Mouse (Mus musculus) heart, embryonic 15.5 days (tissue): ENCODE data around the gene Rbfox1. TPM values are rescaled to one million over a fixed set of nuclear protein-coding genes. Genes with fewer than 3 reads are reported as not detected.

Experiments
- ATAC-seq: fragments of 200-750 bp; cut with Nextera tagmentation; replicated peaks from 2 replicates; pipeline ENCODE4 v1.8.0; 2017; ENCODE audit warnings: low read depth, moderate TSS enrichment; ENCODE audit not compliant: insufficient number of reproducible peaks, insufficient read depth, low FRiP score
- H3K27ac ChIP-seq: fragments of 300-500 bp; sonication (generic); 2 replicates; pipeline ENCODE4 v1.5.1; 2015; ENCODE audit warnings: mild to moderate bottlenecking, inconsistent platforms
- H3K27me3 ChIP-seq: fragments of 300-500 bp; sonication (generic); 2 replicates; pipeline ENCODE4 v1.6.1; 2015; ENCODE audit warnings: inconsistent platforms
- H3K36me3 ChIP-seq: fragments of 300-500 bp; sonication (generic); 2 replicates; pipeline ENCODE4 v1.6.1; 2015; ENCODE audit warnings: mild to moderate bottlenecking, inconsistent platforms
- H3K4me1 ChIP-seq: fragments of 300-500 bp; sonication (generic); replicated peaks from 2 replicates; pipeline ENCODE4 v1.6.1; 2015; ENCODE audit warnings: inconsistent platforms
- H3K4me2 ChIP-seq: fragments of 300-500 bp; sonication (generic); 2 replicates; pipeline ENCODE4 v1.6.1; 2015; ENCODE audit warnings: inconsistent platforms, mild to moderate bottlenecking, moderate library complexity
- H3K4me3 ChIP-seq: fragments of 300-500 bp; sonication (generic); 2 replicates; pipeline ENCODE4 v1.5.1; 2015; ENCODE audit warnings: mild to moderate bottlenecking, inconsistent platforms
- H3K9ac ChIP-seq: fragments of 300-500 bp; sonication (generic); 2 replicates; pipeline ENCODE4 v1.6.1; 2015; ENCODE audit warnings: mild to moderate bottlenecking, inconsistent platforms
- H3K9me3 ChIP-seq: fragments of 300-500 bp; sonication (generic); replicated peaks from 2 replicates; pipeline ENCODE4 v1.6.1; 2016; ENCODE audit warnings: inconsistent platforms
- WGBS: fragments of 180-500 bp; shearing (Covaris S2); methylation state at CpG from one replicate; pipeline ENCODE4 v1.1.7; 2015; ENCODE audit warnings: mixed read lengths; 5-methylcytosine and 5-hydroxymethylcytosine counted together
- polyA plus RNA-seq: library from polyadenylated mRNA; unstranded; fragments of >200 nt; fragmentation: Nextera tagmentation; extraction: Ambion mirVana; gene quantifications from 2 replicates; pipeline ENCODE4 v1.2.1, GENCODE M21; 2015

The Rbfox1 gene
- polyA plus RNA-seq, 1 experiment from 2014 or later, result 4.9 TPM

DNA sequence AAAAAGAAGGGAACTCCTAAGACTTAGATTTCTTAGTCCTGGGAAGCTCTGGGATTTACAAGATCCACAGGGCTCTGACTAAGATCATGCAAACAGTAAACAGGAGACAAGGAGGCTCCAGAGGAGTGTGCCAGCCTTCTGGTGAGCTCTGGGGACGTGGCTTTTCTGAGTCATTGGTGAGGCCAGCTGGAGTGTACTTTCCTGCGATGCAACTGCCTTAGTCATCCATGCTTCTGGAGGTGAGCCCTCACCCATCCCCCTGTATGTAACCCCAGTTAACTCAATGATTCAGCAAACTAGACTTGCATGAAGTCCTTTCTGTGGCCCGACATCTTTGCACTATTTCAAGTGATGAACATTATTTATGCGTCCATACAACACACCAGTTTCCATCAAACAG lies 1078.4 kb downstream of the Rbfox1 start:
- H3K9me3 ChIP-seq, result no peaks in the 10 kb centered on the region
- H3K9ac ChIP-seq, result no peak overlapping the region
- ATAC-seq, result no peak
- H3K27me3 ChIP-seq, result no peaks in the 10 kb centered on the region; the same call in 1 of the 2 replicates
- 61% methylated on average over 4 of the region's 4 CpGs for WGBS
- H3K36me3 ChIP-seq, result no peaks in the 10 kb centered on the region
- H3K27ac ChIP-seq, result no peak overlapping the region
- H3K4me2 ChIP-seq, result no peak overlapping the region
- H3K4me3 ChIP-seq, result no peak overlapping the region
- H3K4me1 ChIP-seq, result no peaks in the 10 kb centered on the region

DNA sequence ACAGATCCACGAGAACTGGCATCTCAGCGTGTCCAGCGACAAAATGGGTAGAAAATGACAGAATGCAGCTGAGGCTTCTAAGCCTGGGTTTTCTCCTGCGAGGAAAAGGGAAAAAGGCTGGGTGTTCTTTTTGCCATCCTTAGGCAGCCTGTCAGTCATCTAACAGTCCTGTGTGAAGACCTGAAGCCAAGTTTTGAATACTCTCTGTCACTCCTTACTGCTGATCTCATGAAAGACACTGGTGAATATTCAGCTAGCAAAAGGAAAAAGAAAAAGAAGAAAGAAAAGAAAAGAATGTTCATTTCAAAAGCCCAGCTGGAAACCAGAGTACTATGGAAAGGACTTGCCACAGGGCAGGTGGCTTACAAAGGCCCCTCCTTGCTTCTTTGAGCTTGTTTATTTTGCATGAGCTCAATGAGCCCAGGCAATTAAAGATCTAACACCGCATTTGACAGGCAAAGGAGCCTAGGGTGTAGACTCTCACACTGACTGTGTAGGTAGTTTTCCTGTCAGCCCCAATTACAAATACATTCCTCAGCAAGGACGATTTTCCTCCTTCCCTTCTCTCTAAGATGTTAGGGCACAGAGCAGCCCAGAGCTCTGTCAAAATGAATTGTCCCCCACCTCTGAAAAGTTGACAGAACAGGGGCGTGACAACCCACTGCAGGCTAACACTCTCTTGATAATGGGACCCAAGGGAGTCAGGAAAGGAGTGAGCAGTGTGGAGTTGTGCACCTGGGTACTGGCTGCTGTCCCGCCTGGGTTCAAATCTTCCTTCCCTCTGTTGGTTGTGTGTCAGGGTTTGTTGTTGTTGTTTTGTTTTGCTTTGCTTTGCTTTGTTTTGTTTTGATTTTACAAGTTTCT lies 1079.8 kb downstream of the Rbfox1 start:
- Histone ChIP-seq H3K4me2 (no peak overlapping the region), H3K9me3 (no peaks in the 10 kb centered on the region), H3K9ac (no peak overlapping the region), H3K4me1 (no peaks in the 10 kb centered on the region), H3K4me3 (no peak overlapping the region), H3K27me3 (no peaks in the 10 kb centered on the region; the same call in 1 of the 2 replicates), H3K36me3 (no peaks in the 10 kb centered on the region), H3K27ac (no peak overlapping the region)
- no peak for ATAC-seq
- WGBS, result 16% methylated on average over 8 of the region's 8 CpGs

DNA sequence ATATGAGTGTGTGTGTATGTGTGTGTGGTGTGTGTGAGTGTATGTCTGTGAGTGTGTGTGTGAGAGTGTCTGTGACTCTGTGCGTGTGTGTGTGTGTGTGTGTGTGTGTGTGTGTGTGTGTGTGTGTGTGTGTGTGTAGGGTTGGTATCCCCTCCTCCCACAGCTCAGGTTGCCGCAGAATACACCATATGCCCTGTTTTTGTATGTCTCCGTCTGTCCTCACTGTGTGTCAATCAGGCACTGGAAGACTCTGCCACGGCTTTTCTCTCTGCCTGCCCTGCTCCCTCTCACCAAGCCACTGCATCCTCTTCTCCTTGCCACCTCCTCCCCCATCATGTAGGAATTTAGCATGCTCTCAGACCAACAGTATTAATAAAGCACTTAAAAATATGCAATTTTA lies 1084.8 kb downstream of the Rbfox1 start:
- WGBS, result 75% methylated on average over 4 of the region's 4 CpGs
- Histone ChIP-seq H3K27me3 (no peaks in the 10 kb centered on the region), H3K27ac (no peak overlapping the region), H3K36me3 (no peaks in the 10 kb centered on the region), H3K4me3 (no peak overlapping the region), H3K4me2 (no peak overlapping the region), H3K9ac (no peak overlapping the region), H3K9me3 (no peaks in the 10 kb centered on the region), H3K4me1 (no peaks in the 10 kb centered on the region)
- no peak for ATAC-seq

DNA sequence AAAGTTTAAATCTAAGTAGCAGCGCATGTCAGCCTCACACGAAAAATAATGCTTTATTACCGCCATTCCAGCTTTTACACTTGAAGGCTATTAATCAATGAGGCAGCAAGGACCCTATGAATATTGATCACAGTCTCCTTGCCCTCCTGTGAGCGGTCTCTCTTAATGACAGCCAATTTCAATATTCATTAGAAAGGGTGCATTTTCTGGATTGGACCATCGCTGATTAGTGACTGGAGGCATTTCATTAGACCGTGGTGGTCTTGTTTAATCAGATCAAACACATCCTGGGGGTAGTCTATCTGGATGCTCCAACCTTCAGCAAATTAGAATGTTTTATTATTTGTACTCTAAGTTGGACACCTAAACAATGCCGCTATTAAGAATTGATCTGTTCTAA lies 1091.2 kb downstream of the Rbfox1 start:
- 88% methylated on average over 7 of the region's 7 CpGs for WGBS
- Histone ChIP-seq H3K27ac (no peak overlapping the region), H3K4me2 (no peak overlapping the region), H3K27me3 (no peaks in the 10 kb centered on the region), H3K36me3 (no peaks in the 10 kb centered on the region), H3K9ac (no peak overlapping the region), H3K4me3 (no peak overlapping the region), H3K4me1 (peaks cover 6% of the 10 kb centered on the region; the same call in 1 of the 2 replicates), H3K9me3 (no peaks in the 10 kb centered on the region)
- no peak for ATAC-seq

DNA sequence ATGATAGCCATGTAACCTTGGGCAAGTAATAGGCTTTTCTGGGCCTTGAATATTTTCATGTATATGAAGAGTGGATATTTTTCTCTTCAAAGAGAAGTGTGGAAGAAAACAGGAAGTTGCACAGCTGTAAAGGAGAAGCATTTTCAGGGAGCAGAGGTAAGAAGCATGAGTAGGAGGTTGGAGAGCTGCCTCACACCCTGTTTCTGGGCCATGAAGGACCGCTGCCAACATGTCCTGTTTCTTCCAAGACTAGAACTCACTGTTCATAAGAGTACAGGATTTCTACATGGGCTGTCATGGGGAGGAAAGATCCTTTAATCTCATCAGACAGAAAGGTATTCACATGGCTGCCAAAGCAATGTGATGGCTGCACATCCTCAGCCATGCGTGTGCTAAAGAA lies 1098.8 kb downstream of the Rbfox1 start:
- H3K27ac ChIP-seq, result no peak overlapping the region

DNA sequence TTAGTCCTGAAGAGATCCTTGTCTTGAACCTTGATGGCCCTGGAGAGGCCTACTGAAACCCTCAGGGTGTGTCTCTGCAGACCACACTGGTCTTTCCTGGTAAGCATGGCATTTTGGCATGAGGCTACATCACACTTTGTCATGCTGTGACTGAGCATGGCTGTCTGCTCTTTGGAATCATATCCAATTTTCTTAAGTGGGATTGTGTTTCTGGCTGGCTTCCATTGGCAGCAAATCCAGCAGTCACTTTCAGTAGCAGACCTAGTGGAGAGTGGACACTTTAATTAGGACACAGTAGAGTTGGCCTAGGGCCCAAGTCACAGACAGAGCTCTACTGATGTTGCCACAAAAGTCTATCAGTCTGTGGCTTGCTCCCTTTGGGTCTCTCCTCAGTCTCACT lies 1100.9 kb downstream of the Rbfox1 start:
- ATAC-seq, result peak; percentile 84
- Histone ChIP-seq H3K9me3 (no peaks in the 10 kb centered on the region), H3K27ac (peak overlapping the region; percentile 31; the same call in 1 of the 2 replicates), H3K4me2 (no peak overlapping the region), H3K4me3 (no peak overlapping the region), H3K36me3 (no peaks in the 10 kb centered on the region), H3K27me3 (no peaks in the 10 kb centered on the region), H3K4me1 (peaks cover 11% of the 10 kb centered on the region), H3K9ac (no peak overlapping the region)

More for the DNA sequence above, 1098.8 kb downstream of the Rbfox1 start:
- no peaks in the 10 kb centered on the region for H3K27me3 ChIP-seq
- H3K4me3 ChIP-seq, result no peak overlapping the region
- H3K9ac ChIP-seq, result no peak overlapping the region
- WGBS, result 94% methylated on average over 2 of the region's 2 CpGs
- H3K4me1 ChIP-seq, result peaks cover 11% of the 10 kb centered on the region
- H3K36me3 ChIP-seq, result no peaks in the 10 kb centered on the region
- no peak for ATAC-seq
- H3K9me3 ChIP-seq, result no peaks in the 10 kb centered on the region
- H3K4me2 ChIP-seq, result no peak overlapping the region

DNA sequence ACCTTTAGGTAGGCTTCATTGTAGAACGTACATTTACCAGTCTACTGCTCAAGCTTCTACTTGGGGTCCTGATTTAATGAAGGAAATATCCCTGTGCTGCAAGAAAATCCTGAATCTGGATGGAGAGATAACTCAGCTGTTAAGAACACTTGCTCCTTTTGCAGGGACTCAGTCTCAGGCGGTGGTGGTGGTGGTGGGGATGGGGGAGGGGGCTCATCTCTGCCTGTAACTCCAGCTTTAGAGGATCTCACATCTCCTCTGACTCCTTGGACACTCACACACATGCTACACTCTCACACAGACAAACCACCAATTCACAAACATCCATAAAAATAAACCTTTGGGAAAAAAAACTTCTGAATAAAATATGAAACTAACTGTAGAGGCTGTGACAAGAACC lies 1101.3 kb downstream of the Rbfox1 start:
- Histone ChIP-seq H3K4me3 (no peak overlapping the region), H3K9me3 (no peaks in the 10 kb centered on the region), H3K27me3 (no peaks in the 10 kb centered on the region), H3K4me1 (peaks cover 11% of the 10 kb centered on the region), H3K36me3 (no peaks in the 10 kb centered on the region), H3K27ac (peak overlapping the region; percentile 31; the same call in 1 of the 2 replicates), H3K4me2 (no peak overlapping the region), H3K9ac (no peak overlapping the region)
- ATAC-seq, result no peak
- WGBS, result 34% methylated on average over 2 of the region's 2 CpGs

DNA sequence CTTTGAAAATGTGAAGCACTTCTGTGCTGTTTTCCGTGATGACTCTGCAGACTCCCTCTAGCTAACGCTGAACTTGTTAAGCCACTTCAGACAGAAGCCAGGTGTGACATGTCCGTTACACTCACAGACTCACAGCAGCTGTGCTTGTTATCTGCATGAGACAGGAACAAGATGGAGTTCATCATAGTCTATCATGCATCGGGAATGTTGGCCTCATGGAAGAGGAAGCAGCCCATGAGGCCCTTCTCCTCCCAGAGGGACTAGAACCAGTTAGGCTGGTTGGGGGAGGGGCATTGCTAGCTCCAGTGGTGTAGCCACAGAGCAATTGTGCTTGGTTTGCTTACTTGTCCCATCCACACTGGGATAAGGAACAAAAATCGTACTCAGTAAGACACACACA lies 1107.1 kb downstream of the Rbfox1 start:
- H3K27ac ChIP-seq, result no peak overlapping the region

DNA sequence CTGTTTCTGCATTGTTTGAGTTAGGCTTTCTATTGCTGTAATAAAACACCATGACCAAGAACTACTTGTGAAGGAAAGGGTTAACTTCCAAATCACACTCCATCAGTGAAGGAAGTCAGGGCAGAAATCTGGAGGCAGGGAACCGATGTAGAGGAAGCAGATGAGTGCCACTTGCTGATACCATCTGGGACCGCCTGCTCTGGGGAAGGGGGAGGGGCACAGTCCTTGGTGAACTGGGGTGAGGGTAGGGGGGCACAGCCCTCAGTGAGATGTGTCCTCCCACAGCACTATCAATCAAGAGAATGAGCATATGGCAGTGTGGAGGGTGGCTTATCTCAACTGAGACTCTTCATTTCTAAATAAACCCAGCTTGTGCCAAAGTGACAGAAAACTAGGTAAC lies 1108.0 kb downstream of the Rbfox1 start:
- H3K9ac ChIP-seq, result no peak overlapping the region
- H3K4me1 ChIP-seq, result no peaks in the 10 kb centered on the region
- H3K27me3 ChIP-seq, result no peaks in the 10 kb centered on the region
- H3K27ac ChIP-seq, result no peak overlapping the region
- no peaks in the 10 kb centered on the region for H3K9me3 ChIP-seq
- H3K4me3 ChIP-seq, result no peak overlapping the region
- no peak overlapping the region for H3K4me2 ChIP-seq
- WGBS, result 22% methylated on average over 2 of the region's 2 CpGs
- no peak for ATAC-seq
- H3K36me3 ChIP-seq, result no peaks in the 10 kb centered on the region

More for the DNA sequence above, 1107.1 kb downstream of the Rbfox1 start:
- H3K4me2 ChIP-seq, result no peak overlapping the region
- no peaks in the 10 kb centered on the region for H3K4me1 ChIP-seq
- H3K36me3 ChIP-seq, result no peaks in the 10 kb centered on the region
- peak; percentile 35; the same call in 1 of the 2 replicates for ATAC-seq
- H3K4me3 ChIP-seq, result no peak overlapping the region
- H3K9me3 ChIP-seq, result no peaks in the 10 kb centered on the region
- 43% methylated on average over 5 of the region's 5 CpGs for WGBS
- H3K9ac ChIP-seq, result no peak overlapping the region
- no peaks in the 10 kb centered on the region for H3K27me3 ChIP-seq

DNA sequence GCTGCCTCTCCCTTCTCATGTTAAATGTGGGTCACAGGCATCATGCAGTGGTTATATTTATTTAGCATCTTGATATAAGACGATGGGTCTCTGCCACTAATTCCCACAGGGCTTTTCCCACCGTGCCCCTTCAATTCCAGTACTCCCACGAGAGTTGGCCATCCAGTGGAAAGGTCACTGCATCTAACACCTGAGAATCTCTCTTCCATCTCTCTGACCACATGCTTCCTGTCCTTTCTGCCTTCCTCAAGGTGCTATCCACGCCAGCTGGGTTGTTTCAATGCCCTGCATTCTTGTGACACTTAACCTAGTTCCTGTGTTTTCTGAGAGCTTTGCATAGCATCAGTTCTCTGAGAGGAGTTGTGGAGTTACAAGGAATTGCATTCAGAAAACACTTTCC lies 1112.0 kb downstream of the Rbfox1 start:
- no peak overlapping the region for H3K4me2 ChIP-seq
- H3K27me3 ChIP-seq, result no peaks in the 10 kb centered on the region
- no peaks in the 10 kb centered on the region for H3K9me3 ChIP-seq
- no peak for ATAC-seq
- H3K27ac ChIP-seq, result no peak overlapping the region
- WGBS, result 36% methylated on average over 4 of the region's 4 CpGs
- H3K4me3 ChIP-seq, result no peak overlapping the region
- H3K9ac ChIP-seq, result no peak overlapping the region
- H3K4me1 ChIP-seq, result no peaks in the 10 kb centered on the region
- H3K36me3 ChIP-seq, result no peaks in the 10 kb centered on the region

DNA sequence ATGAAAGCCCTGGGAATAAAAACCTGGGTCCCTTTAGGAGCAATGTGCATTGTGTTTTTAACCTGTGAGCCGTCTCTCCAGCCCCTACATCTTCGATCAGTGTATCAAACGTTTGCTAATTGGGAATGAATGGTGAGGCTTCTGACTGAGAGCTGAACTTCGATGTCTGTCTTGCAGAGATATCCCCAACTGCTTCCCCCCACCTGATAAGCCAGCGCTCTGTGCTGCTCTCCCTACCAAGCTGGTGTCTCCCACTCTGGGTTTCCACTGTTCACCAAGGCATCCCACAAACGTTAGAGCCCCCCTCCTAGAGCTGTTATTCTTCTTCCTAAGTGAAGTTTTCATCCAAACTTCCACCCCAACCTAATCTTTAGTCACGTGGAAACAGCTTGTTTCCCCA lies 1112.7 kb downstream of the Rbfox1 start:
- H3K4me2 ChIP-seq, result no peak overlapping the region
- H3K36me3 ChIP-seq, result no peaks in the 10 kb centered on the region
- H3K27ac ChIP-seq, result no peak overlapping the region
- ATAC-seq, result no peak
- no peak overlapping the region for H3K4me3 ChIP-seq
- H3K4me1 ChIP-seq, result no peaks in the 10 kb centered on the region
- WGBS, result 44% methylated on average over 7 of the region's 7 CpGs
- no peaks in the 10 kb centered on the region for H3K9me3 ChIP-seq
- no peaks in the 10 kb centered on the region for H3K27me3 ChIP-seq
- no peak overlapping the region for H3K9ac ChIP-seq

DNA sequence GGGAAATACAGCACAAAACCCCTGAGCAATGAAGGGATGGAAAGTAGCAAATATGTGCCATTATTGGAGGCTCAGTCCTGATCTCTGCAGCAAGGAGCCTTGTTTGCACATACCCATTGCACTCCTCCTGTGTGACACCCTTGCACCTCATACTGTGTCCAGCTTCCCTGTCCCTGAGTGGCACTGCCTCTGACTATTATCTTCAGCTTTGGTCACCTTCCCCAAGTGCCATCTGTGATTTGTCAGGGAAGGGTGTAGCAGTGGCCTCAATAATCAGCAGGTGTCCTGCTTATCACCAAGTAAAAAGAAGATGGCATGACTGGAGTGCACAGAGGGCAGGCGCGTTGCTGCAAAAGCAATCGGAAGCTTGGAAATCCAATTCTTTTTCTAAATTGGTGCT lies 1119.4 kb downstream of the Rbfox1 start:
- Histone ChIP-seq H3K9me3 (no peaks in the 10 kb centered on the region), H3K4me1 (no peaks in the 10 kb centered on the region), H3K36me3 (no peaks in the 10 kb centered on the region), H3K27me3 (no peaks in the 10 kb centered on the region), H3K9ac (no peak overlapping the region), H3K4me3 (no peak overlapping the region), H3K4me2 (no peak overlapping the region), H3K27ac (no peak overlapping the region)
- WGBS, result 85% methylated on average over 3 of the region's 3 CpGs
- ATAC-seq, result no peak; the same call in 1 of the 2 replicates
